Mouse (Mus musculus) kidney, adult 2 months (tissue): ENCODE data around the gene Slc19a2.

Experiments used
- CTCF ChIP-seq: fragments of 200-500 bp; conservative IDR thresholded peaks from 2 replicates; pipeline ENCODE4 v1.5.1; 2011; ENCODE audit warnings: low read depth, mild to moderate bottlenecking, control low read depth, low read length, moderate library complexity, mixed read lengths; ENCODE audit not compliant: insufficient read depth, insufficient read length
- POLR2A ChIP-seq: fragments of 200-500 bp; IDR thresholded peaks from one replicate; pipeline ENCODE4 v1.6.1; 2011; ENCODE audit warnings: low read depth, low read length, control low read depth

GRCm38 (mm10) chr1:164254836-164255235, 6.0 kb downstream of the Slc19a2 start:
- no peak for TF ChIP-seq CTCF
- no peak for TF ChIP-seq POLR2A
